Mouse (Mus musculus): ENCODE data around the gene Adamts4. TPM values are rescaled to one million over a fixed set of nuclear protein-coding genes. Genes with fewer than 3 reads are reported as not detected.
"Not testable (repeated sequence)": the region's sequence is repeated elsewhere in the genome, so short reads cannot be mapped to it uniquely, and the experiment has no call there.

Adamts4 gene
- total RNA-seq, 2 experiments from 2014 or later = 4.3 to 4.5 TPM

- DNase-seq (ENCODE audit: low spot score in 2 of 2) = no peak
Observed at GRCm38 (mm10) chr1:171229750-171230149, 20.5 kb upstream of the Adamts4 start.

- DNase-seq (ENCODE audit: low spot score in 2 of 2) = no peak
Observed at GRCm38 (mm10) chr1:171230215-171230614, 20.0 kb upstream of the Adamts4 start.

- no peak for DNase-seq (ENCODE audit: low spot score in 2 of 2)
Observed at GRCm38 (mm10) chr1:171231844-171232243, 18.4 kb upstream of the Adamts4 start.

DNA sequence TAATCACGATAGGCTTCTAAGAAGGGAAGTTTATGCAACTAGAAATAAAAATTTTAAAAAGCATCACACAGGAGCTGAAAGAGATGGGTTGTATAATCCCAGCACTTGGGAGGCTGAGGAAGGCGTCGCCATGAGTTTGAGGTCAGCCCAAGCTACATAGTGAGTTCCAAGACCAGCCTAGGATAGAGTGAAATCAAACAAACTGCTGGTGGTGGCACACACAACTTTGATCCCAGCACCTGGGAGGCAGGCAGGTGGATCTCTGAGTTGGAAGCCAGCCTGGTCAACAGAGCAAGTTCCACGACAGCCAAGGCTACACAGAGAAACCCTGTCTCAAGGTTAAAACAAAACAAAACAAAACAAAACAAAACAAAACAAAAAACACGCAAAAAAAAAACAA, 17.9 kb upstream of the Adamts4 start:
- no peak for DNase-seq (ENCODE audit: low spot score in 2 of 2)

DNA sequence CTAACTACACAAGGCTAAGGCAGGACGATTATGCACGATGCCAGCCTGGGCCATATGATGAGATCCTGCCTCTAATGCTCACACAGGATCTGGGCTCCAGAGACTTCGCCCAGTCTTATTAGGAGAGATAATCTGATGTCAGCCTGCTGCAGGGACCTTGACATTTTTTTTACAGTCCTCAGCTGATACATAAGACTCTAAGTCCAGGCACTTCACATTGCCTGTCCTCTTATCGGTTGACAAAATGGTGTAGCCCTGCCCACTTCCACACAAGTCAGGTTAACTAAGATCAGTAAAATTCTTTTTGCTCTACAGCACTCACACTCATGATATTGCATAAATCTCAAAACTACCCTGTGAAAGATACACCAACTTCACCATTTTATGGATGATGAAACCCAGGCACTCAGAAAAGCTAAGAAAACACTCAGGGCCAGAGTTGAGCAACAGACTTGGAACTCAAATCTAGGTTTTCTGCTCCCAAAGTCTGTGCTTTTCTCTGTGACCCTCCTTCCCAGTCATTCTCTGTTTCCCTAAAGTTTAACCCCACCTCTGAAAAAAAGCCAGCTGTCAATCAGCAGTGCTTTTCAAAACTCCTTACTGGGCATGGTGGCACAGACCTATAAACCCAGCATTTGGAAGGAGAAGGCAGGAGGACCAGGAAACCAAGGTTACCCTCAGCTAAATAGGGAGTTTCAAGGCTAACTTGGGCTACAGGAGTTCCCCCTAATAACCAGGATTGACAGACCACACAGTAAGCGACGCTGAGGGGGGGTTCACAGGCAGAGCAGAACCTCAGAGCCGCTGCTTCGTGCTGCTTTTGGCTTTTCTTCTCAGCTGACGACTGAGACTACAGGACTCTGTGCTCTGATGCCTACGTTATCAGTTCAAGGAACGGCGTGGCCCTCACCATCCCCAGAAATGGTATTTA, 17.2 kb upstream of the Adamts4 start:
- DNase-seq (ENCODE audit: low spot score in 2 of 2) = no peak

- DNase-seq (ENCODE audit: low spot score in 2 of 2) = no peak
Observed at GRCm38 (mm10) chr1:171234126-171234525, 16.1 kb upstream of the Adamts4 start, which contains the start of gene Fcer1g. Gene Fcer1g, minus strand, starts transcription at chr1:171234365.

DNA sequence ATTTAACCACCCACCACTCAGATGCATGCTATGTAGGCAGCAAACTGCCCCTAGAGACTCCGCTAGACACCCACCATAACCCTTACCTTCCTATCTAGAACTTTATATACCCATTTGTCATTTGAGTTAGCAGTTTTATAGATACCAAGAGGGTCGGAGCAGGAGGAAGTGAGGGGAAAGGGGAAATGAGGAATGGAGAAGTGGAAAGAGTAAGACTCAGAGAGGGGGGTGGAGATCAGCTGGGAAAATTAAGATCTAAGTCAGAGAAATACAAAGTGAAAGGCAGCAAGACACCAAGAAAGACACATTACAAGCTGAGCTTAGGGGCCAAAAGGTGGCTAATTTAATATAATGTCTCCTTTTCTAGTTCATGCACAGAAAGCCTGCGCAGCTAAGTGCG, 15.7 kb upstream of the Adamts4 start:
- DNase-seq (ENCODE audit: low spot score in 2 of 2) = no peak

GRCm38 (mm10) chr1:171235791-171236190, 14.4 kb upstream of the Adamts4 start:
- no peak for DNase-seq (ENCODE audit: low spot score in 2 of 2)

GRCm38 (mm10) chr1:171237438-171237837, 12.8 kb upstream of the Adamts4 start:
- no peak for DNase-seq (ENCODE audit: low spot score in 2 of 2)

DNA sequence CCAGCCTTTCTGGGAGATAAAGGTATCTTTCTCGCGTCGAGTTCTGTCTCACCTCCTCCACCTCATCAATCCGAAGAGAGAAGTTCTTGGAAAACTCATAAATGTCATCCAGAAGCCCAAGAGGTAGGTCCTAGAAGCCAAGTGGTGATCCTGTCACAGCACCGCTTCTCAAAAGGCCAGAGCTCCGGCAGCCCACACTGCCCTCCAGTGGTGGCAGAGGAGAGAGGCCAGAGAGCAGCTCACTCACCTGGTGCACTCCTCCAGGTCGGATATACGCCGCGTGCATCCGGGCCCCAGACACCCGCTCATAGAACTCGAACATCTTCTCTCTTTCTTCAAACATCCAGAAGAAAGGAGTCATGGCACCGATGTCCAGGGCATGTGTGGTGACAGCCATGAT, 11.8 kb upstream of the Adamts4 start:
- DNase-seq (ENCODE audit: low spot score in 2 of 2) = no peak

GRCm38 (mm10) chr1:171239992-171240744, 10.1 kb upstream of the Adamts4 start:
- no peak for DNase-seq (ENCODE audit: low spot score in 2 of 2)

DNA sequence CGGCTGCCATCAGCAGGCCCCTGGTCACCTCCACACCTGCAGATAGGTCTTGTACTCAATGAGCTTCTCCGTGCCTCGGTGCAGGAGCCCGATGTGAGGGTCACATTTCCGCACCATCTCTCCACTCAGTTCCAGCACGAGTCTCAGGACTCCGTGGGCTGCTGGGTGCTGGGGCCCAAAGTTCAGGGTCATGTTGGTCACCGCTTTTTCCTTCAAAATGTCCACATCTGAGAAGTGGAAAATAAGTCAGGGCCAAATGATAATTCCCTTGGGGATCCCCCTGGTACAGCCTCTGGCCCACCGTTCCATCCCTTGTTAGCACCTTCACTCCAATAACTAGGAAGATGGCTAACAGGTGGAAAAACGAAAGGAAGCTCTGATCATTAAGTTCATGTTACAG, 9.3 kb upstream of the Adamts4 start:
- DNase-seq (ENCODE audit: low spot score in 2 of 2) = no peak

DNA sequence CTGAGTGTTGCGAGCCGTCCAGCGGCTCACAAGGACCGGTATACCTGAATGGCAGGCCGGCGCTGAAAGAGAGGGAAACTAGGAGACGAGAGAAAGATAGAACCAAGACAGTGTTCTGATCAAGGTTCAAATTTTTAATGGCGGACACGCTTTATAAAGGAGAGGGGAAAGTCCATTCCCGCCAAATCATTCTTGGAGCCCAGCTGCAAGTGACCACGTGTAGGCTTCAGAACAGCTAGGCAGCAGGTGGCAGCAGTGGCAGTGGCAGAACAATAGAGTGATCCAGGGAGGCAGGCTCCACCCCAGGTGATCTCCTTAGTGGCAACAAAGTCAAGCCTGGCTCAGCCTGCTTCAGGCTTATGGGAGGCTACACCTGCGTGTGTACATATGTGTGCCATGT, 8.3 kb upstream of the Adamts4 start:
- DNase-seq (ENCODE audit: low spot score in 2 of 2) = not testable (repeated sequence)

DNA sequence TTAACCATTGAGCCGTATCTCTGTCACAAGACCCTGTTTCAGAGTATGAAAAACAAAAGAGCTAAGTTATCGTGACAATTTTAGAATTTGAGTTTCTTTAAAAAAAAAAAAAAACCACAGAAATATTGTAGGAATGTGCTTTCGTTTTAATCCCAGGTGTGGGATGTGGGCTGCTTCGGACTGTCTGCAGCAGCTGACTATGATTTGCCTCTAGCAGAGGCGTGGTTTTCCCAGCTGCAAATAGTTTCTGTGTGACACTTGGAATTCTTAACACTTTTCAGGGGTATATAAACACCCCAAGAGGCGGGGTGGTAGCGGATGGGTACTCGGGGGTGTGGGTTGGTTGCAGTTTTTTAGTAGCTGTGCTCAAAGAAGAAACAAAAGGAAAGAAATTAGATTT, 4.9 kb upstream of the Adamts4 start:
- no peak for DNase-seq (ENCODE audit: low spot score in 2 of 2)

GRCm38 (mm10) chr1:171246709-171247452, 3.3 kb upstream of the Adamts4 start:
- DNase-seq (ENCODE audit: low spot score in 2 of 2) = peak; percentile 94 to 95

- no peak for DNase-seq (ENCODE audit: low spot score in 2 of 2)
Observed at GRCm38 (mm10) chr1:171247453-171247841, 2.8 kb upstream of the Adamts4 start.

- DNase-seq (ENCODE audit: low spot score in 2 of 2) = no peak
Observed at GRCm38 (mm10) chr1:171247916-171248315, 2.3 kb upstream of the Adamts4 start.

DNA sequence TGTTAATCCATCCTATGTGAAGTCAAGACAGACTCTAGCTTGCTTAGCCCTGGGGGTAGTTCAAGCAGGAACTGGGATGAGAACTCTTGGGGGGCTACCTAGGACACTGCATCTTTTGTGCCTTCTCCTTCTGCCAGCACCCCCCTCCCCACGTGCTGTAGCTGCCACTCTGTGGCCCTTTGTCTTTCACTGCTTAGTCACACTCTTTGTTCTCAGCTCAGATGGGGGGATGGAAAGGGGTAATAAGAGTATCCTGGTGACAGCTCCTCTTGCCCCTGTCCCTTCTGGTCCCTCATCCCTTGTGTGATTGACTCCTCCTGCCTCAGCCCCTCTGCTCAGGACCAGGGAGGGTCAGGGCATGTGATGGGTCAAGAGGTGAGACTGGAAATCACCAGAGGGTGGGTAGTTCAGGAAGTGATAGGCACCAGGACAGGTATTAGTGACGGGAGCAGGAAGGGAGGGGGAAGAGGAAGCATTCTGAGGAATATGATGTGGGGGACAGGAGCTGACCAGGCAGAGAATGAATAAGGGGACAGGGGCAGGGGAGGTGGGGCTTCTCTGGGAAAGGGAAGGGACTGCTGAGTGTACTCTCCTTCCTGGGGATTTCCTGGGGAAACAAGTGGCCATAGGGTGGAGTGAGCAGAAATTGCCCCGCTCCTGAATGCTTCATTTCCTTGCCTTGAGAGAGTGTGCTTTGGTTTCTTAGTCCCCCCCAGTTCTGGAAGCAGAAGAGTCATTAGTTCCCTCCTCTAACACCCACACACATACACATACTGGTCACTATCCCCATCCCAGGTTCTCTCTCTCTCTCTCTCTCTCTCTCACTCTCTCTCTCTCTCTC, 1.6 kb upstream of the Adamts4 start:
- DNase-seq (ENCODE audit: low spot score in 2 of 2) = no peak

- DNase-seq (ENCODE audit: low spot score in 2 of 2) = no peak
Observed at GRCm38 (mm10) chr1:171250680-171251593, 716 bp downstream of the Adamts4 start, which contains the start of gene Ndufs2. Gene Ndufs2, minus strand, starts transcription at chr1:171251388.
